Mouse (Mus musculus): ENCODE data around the gene Csrp2. TPM values are rescaled to one million over a fixed set of nuclear protein-coding genes. Genes with fewer than 3 reads are reported as not detected.

Csrp2 gene
- polyA plus RNA-seq, 1 experiment from 2014 or later: 26.2 TPM

GRCm38 (mm10) chr10:110935081-110935480, 15.5 kb downstream of the Csrp2 start:
- WGBS (ENCODE audit: insufficient replicate concordance): 88% methylated on average over 11 of the region's 11 CpGs
- no peak for ATAC-seq

GRCm38 (mm10) chr10:110935669-110936068, 16.1 kb downstream of the Csrp2 start:
- Histone ChIP-seq H3K4me3 (no peak overlapping the region), H3K4me2 (no peak overlapping the region), H3K9ac (no peak overlapping the region), H3K36me3 (peaks cover 15% of the 10 kb centered on the region; the same call in 1 of the 2 replicates), H3K9me3 (replicated peaks) (no peaks in the 10 kb centered on the region), H3K27me3 (replicated peaks) (no peaks in the 10 kb centered on the region), H3K4me1 (peaks cover 15% of the 10 kb centered on the region; the same call in 1 of the 2 replicates), H3K27ac (no peak overlapping the region)
- WGBS (ENCODE audit: insufficient replicate concordance): 37% methylated on average over 7 of the region's 7 CpGs
- no peak for ATAC-seq

More at GRCm38 (mm10) chr10:110935081-110935480, 15.5 kb downstream of the Csrp2 start:
- Histone ChIP-seq H3K27ac (no peak overlapping the region), H3K9me3 (replicated peaks) (no peaks in the 10 kb centered on the region), H3K4me2 (no peak overlapping the region), H3K4me1 (peaks cover 15% of the 10 kb centered on the region; the same call in 1 of the 2 replicates), H3K9ac (no peak overlapping the region), H3K36me3 (peaks cover 15% of the 10 kb centered on the region; the same call in 1 of the 2 replicates), H3K27me3 (replicated peaks) (no peaks in the 10 kb centered on the region), H3K4me3 (no peak overlapping the region)

- no peak for ATAC-seq
- no peak overlapping the region for H3K4me2 ChIP-seq
- H3K4me1 ChIP-seq: no peaks in the 10 kb centered on the region
- peaks cover 30% of the 10 kb centered on the region for H3K36me3 ChIP-seq
- H3K9ac ChIP-seq: no peak overlapping the region
- H3K27me3 ChIP-seq (replicated peaks): no peaks in the 10 kb centered on the region
- 85% methylated on average over 7 of the region's 7 CpGs for WGBS (ENCODE audit: insufficient replicate concordance)
- H3K27ac ChIP-seq: no peak overlapping the region
- no peak overlapping the region for H3K4me3 ChIP-seq
- H3K9me3 ChIP-seq (replicated peaks): no peaks in the 10 kb centered on the region
Measured at GRCm38 (mm10) chr10:110938361-110938760, 18.8 kb downstream of the Csrp2 start.

GRCm38 (mm10) chr10:110938841-110939549, 19.4 kb downstream of the Csrp2 start:
- no peak overlapping the region for H3K4me2 ChIP-seq
- no peaks in the 10 kb centered on the region for H3K9me3 ChIP-seq (replicated peaks)
- H3K27ac ChIP-seq: no peak overlapping the region
- H3K27me3 ChIP-seq (replicated peaks): no peaks in the 10 kb centered on the region
- no peak overlapping the region for H3K4me3 ChIP-seq
- no peaks in the 10 kb centered on the region for H3K4me1 ChIP-seq
- ATAC-seq: no peak
- peaks cover 34% of the 10 kb centered on the region for H3K36me3 ChIP-seq
- no peak overlapping the region for H3K9ac ChIP-seq
- 80% methylated on average over 19 of the region's 19 CpGs for WGBS (ENCODE audit: insufficient replicate concordance)

DNA sequence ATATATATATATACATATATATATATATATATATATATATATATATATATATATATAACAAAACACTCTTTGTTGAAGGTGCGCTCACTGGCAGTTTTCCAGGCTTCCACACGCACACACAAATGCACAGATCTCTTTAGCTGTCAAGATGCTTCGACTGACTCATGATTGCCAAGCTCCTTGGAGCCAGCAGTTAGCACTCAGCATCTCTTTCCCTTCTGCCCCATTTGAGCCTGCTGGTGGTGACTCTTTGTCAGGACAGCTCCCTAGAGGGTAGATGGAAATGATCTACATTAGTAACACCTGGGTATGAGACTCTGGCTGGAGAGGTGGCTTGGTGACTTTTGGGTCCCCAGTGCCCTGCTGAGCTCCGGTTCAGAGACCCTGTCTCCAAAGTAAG, 20.1 kb downstream of the Csrp2 start:
- ATAC-seq: no peak
- Histone ChIP-seq H3K9ac (no peak overlapping the region), H3K27me3 (replicated peaks) (no peaks in the 10 kb centered on the region), H3K4me1 (no peaks in the 10 kb centered on the region), H3K4me3 (no peak overlapping the region), H3K4me2 (no peak overlapping the region), H3K9me3 (replicated peaks) (no peaks in the 10 kb centered on the region), H3K27ac (no peak overlapping the region), H3K36me3 (peaks cover 38% of the 10 kb centered on the region)
- 90% methylated on average over 4 of the region's 4 CpGs for WGBS (ENCODE audit: insufficient replicate concordance)

DNA sequence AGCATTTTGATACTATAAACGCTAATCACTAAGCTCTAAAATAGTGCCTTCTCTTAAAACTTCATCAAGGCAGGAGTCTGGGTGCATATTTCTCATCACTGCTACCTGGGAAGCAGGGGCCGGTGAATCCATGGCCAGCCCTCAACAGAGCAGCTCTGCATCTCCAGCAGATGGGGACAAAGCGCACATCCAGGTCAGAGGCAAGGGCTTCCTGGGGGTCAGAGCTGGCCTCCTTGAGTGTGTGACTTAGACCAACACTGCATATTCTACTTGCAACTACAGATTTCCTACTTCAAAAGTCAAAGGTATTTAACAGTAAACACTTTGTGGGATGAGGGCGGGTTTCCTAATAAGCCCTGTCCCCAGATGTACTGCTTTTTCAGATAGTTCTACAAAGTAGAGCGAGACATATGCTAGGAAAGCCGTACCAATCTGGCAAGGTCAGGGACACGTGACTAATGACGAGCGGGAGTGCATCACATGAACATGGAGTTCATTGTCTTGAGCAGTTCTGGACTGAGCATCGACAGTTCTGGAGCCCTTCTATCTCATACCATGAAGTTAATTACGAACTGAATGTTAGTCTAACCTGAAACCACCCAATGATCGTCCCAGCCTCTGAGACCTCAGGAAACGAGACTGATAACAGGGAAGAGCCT, 21.3 kb downstream of the Csrp2 start:
- WGBS (ENCODE audit: insufficient replicate concordance): 76% methylated on average over 13 of the region's 13 CpGs
- Histone ChIP-seq H3K27me3 (replicated peaks) (no peaks in the 10 kb centered on the region), H3K4me1 (no peaks in the 10 kb centered on the region), H3K27ac (no peak overlapping the region), H3K4me3 (no peak overlapping the region), H3K4me2 (no peak overlapping the region), H3K9me3 (replicated peaks) (no peaks in the 10 kb centered on the region), H3K9ac (no peak overlapping the region), H3K36me3 (peaks cover 41% of the 10 kb centered on the region)
- no peak for ATAC-seq

DNA sequence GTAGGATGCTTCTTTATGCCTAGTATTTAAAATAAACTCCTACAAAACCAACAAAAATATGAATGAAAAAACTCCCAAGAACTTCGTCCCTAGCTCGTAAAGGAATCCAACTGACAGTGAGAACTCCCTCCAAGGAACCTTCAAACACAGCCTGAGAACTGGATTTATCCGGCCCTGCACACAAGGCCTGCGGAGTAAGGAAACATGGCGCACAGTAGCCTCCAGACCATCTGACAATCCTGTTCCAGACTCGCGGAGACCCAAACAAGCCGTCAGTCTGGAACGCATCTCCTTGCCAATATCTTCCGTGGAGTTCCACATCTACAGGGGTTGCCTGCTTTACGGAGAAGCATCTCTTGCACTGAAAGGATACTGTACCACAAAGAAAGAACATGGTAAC, 22.4 kb downstream of the Csrp2 start:
- Histone ChIP-seq H3K9me3 (replicated peaks) (no peaks in the 10 kb centered on the region), H3K4me1 (no peaks in the 10 kb centered on the region), H3K27me3 (replicated peaks) (no peaks in the 10 kb centered on the region), H3K36me3 (peaks cover 52% of the 10 kb centered on the region), H3K27ac (no peak overlapping the region), H3K4me2 (no peak overlapping the region), H3K9ac (no peak overlapping the region), H3K4me3 (no peak overlapping the region)
- 91% methylated on average over 11 of the region's 11 CpGs for WGBS (ENCODE audit: insufficient replicate concordance)
- no peak for ATAC-seq

DNA sequence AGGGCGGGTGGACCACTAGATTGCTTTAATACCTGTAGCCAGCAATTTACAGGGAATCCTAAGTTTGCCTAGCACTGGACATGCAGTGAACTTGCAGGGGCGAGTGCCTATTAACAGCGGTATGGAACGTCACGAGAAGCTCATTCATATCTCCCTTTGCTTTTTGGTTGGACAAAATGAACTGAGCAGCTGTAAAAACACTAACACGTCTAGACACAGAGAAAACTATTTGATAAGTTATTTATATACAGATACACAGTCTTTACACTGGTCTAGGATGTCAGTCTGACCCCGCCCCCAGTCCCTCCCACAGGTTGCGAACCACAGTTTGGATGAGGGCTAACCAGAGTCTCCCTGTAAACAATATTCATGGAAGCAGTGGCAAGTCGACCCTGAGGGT, 23.2 kb downstream of the Csrp2 start:
- Histone ChIP-seq H3K9ac (no peak overlapping the region), H3K36me3 (peaks cover 57% of the 10 kb centered on the region), H3K27ac (no peak overlapping the region), H3K4me2 (no peak overlapping the region), H3K27me3 (replicated peaks) (no peaks in the 10 kb centered on the region), H3K4me1 (no peaks in the 10 kb centered on the region), H3K4me3 (no peak overlapping the region), H3K9me3 (replicated peaks) (no peaks in the 10 kb centered on the region)
- WGBS (ENCODE audit: insufficient replicate concordance): 81% methylated on average over 9 of the region's 9 CpGs
- no peak for ATAC-seq

GRCm38 (mm10) chr10:110944175-110944574, 24.6 kb downstream of the Csrp2 start:
- no peak for ATAC-seq

GRCm38 (mm10) chr10:110945966-110946365, 26.4 kb downstream of the Csrp2 start:
- Histone ChIP-seq H3K36me3 (peaks cover 54% of the 10 kb centered on the region), H3K27me3 (replicated peaks) (no peaks in the 10 kb centered on the region), H3K9me3 (replicated peaks) (no peaks in the 10 kb centered on the region), H3K4me3 (no peak overlapping the region), H3K4me1 (no peaks in the 10 kb centered on the region), H3K4me2 (no peak overlapping the region), H3K9ac (no peak overlapping the region), H3K27ac (no peak overlapping the region)
- WGBS (ENCODE audit: insufficient replicate concordance): 84% methylated on average over 12 of the region's 12 CpGs
- ATAC-seq: no peak

More at GRCm38 (mm10) chr10:110944175-110944574, 24.6 kb downstream of the Csrp2 start:
- H3K9ac ChIP-seq: no peak overlapping the region
- no peaks in the 10 kb centered on the region for H3K4me1 ChIP-seq
- WGBS (ENCODE audit: insufficient replicate concordance): 79% methylated on average over 11 of the region's 11 CpGs
- no peaks in the 10 kb centered on the region for H3K27me3 ChIP-seq (replicated peaks)
- H3K36me3 ChIP-seq: peaks cover 45% of the 10 kb centered on the region
- no peaks in the 10 kb centered on the region for H3K9me3 ChIP-seq (replicated peaks)
- H3K4me2 ChIP-seq: no peak overlapping the region
- no peak overlapping the region for H3K27ac ChIP-seq
- H3K4me3 ChIP-seq: no peak overlapping the region

GRCm38 (mm10) chr10:110947574-110947973, 28.0 kb downstream of the Csrp2 start:
- H3K4me1 ChIP-seq: no peaks in the 10 kb centered on the region

DNA sequence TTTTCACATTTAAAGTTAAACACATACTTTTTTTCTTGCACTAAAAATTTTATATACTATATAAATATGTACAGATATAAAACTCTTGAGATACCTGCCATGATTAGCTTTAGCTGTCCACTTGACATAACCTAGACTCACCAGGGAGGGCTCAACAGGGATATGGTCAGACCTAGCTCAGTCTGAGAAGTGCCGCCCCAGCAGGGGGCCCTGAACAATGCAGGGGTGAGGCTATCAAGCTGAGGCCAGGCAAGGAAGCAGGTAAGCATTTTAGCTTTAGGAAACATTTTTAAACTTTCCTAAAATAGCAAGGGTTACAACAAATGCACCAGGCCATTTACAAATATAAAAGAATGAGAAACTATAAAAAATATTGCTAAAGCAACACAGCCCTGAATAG, 31.5 kb downstream of the Csrp2 start:
- Histone ChIP-seq H3K27ac (no peak overlapping the region), H3K4me3 (no peak overlapping the region), H3K9ac (no peak overlapping the region), H3K9me3 (replicated peaks) (no peaks in the 10 kb centered on the region), H3K4me1 (no peaks in the 10 kb centered on the region), H3K27me3 (replicated peaks) (no peaks in the 10 kb centered on the region), H3K4me2 (no peak overlapping the region), H3K36me3 (peaks cover 46% of the 10 kb centered on the region)
- ATAC-seq: no peak
- 78% methylated on average over 1 of the region's 1 CpGs for WGBS (ENCODE audit: insufficient replicate concordance)

More at GRCm38 (mm10) chr10:110947574-110947973, 28.0 kb downstream of the Csrp2 start:
- Histone ChIP-seq H3K4me2 (no peak overlapping the region), H3K9me3 (replicated peaks) (no peaks in the 10 kb centered on the region), H3K36me3 (peaks cover 49% of the 10 kb centered on the region), H3K27ac (no peak overlapping the region), H3K27me3 (replicated peaks) (no peaks in the 10 kb centered on the region), H3K4me3 (no peak overlapping the region), H3K9ac (no peak overlapping the region)
- ATAC-seq: no peak
- 73% methylated on average over 4 of the region's 4 CpGs for WGBS (ENCODE audit: insufficient replicate concordance)

Data from liver, embryonic 12.5 days (tissue).